Mouse (Mus musculus): ENCODE data around the gene Adsl. TPM values are rescaled to one million over a fixed set of nuclear protein-coding genes. Genes with fewer than 3 reads are reported as not detected.

Adsl gene
- total RNA-seq, 2 experiments from 2014 or later: 58.3 to 60.1 TPM

DNA sequence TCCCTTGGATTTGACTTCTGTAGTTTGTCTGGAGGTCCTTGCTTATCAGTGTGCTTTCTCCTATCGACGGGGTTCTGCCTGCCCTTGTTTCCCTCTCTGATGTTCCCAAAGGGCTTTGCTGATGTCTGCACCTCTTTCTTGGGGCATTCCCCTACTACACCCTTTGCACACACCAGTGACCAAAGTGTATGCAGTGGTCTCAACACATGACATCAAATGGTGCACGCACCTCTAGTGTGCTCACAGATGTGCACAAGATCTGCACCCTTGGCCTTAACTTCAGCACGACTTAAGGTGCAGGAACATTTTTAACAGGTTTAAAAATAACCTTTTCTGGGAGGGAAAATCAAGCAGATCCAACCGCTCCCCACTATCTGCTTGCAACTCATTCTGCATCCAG, 8.9 kb upstream of the Adsl start:
- no peak for DNase-seq (ENCODE audit: low spot score in 2 of 2)

- no peak for DNase-seq (ENCODE audit: low spot score in 2 of 2)
Measured at GRCm38 (mm10) chr15:80941468-80942040, 6.7 kb upstream of the Adsl start.

DNA sequence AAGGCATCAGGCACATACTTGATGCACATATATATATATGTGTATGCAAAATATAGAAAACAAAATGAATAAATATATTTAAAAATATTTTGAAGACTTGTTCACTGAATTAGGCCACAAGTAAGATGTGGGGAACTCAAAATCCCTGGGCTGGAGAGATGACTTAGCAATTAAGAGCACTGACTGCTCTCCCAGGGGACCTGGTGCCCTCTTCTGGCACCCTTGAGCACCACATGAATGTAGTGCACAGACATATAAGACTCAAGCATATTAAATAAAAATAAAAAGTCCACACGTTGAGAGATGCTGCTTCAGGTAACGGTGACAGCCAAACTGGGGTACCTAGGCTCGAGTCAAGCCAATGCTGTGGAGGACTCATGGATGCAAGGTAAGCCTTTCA, 2.4 kb upstream of the Adsl start:
- no peak for DNase-seq (ENCODE audit: low spot score in 2 of 2)

- no peak for DNase-seq (ENCODE audit: low spot score in 2 of 2)
Measured at GRCm38 (mm10) chr15:80949431-80949830, 1.1 kb downstream of the Adsl start.

- no peak for DNase-seq (ENCODE audit: low spot score in 2 of 2)
Measured at GRCm38 (mm10) chr15:80950055-80950454, 1.8 kb downstream of the Adsl start.

DNA sequence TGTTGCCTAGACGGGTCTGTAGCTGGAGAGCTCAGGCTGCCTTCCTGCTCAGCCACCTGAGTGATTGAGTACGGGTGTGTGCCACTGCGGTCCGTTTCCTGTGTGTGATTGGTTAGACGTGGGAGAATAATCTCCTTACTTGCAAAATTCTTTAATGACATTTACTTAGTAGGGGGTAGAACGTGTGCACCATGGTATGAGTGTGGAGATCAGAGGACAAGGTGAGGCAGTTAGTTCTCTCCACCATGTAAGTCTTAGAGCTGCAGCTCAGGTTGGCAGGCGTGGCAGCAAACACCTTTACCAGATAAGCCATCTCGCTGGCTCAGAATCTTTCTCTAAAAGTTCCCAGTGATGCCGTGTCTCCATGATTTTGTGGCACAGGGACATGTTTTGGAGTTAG, 5.7 kb downstream of the Adsl start:
- no peak for DNase-seq (ENCODE audit: low spot score in 2 of 2)

- no peak for DNase-seq (ENCODE audit: low spot score in 2 of 2)
Measured at GRCm38 (mm10) chr15:80954861-80955260, 6.6 kb downstream of the Adsl start.

GRCm38 (mm10) chr15:80955836-80956438, 7.6 kb downstream of the Adsl start:
- DNase-seq (ENCODE audit: low spot score in 2 of 2): no peak

DNA sequence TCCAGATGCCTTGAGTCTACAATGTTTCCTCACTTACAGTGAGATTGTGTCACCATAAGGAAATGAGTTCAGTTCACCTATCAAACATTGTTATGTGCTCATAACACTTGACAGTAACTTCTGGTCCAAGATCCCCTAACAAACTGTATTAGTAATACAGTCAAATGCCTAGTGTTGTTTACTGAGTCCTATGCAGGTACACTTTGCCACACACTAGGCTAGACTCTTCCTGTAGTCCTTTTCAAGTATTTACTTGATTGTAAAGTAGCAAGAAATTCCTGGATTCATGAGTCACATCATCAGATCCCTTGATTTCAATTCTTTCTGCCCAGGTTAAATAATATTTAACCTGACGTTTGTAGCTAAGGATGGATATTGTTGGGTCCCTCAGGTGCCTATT, 21.1 kb downstream of the Adsl start:
- DNase-seq (ENCODE audit: low spot score in 2 of 2): no peak

GRCm38 (mm10) chr15:80974311-80974710, 26.0 kb downstream of the Adsl start:
- DNase-seq (ENCODE audit: low spot score in 2 of 2): no peak

GRCm38 (mm10) chr15:80975666-80976065, 27.4 kb downstream of the Adsl start:
- no peak for DNase-seq (ENCODE audit: low spot score in 2 of 2)

DNA sequence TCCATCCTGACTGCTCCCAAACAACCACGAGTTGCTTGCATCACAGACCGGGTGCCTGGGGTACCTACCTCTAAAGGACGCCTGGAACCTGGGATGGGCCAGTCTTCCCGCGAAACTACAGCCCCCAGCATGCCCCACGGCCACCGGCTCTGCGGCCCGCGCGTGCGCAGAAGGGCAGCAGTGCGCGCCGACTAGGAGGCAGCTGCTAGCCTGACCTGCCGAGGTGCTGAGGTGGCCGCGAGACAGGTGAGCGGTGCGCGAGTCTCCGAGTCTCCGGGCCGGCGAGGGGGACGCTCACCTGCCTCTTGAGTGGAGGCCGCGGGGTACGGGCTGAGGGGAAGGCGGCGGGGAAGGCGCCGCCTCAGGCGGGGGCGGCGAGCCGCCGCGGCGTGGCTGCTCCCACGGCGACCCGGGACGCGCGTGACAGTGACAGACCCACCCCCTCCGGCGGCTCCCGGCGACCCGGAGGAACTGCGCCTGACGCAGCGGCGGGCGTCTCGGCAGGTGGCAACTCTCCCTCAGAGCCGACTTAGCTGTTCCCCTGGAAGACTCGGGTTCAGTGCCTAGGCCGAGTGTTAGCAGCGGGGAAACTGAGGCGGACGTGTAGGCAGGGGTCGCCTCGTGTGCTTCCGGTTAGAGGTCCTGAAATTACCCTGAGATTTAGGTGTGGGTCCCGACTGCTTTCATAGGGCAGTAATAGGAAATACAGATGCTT, 29.5 kb downstream of the Adsl start, which contains the start of gene Sgsm3:
TSS of gene Sgsm3 (plus strand) at position 146 of the 715 bp plus-strand sequence.
- DNase-seq (ENCODE audit: low spot score in 2 of 2): peak; percentile 62 to 67

DNA sequence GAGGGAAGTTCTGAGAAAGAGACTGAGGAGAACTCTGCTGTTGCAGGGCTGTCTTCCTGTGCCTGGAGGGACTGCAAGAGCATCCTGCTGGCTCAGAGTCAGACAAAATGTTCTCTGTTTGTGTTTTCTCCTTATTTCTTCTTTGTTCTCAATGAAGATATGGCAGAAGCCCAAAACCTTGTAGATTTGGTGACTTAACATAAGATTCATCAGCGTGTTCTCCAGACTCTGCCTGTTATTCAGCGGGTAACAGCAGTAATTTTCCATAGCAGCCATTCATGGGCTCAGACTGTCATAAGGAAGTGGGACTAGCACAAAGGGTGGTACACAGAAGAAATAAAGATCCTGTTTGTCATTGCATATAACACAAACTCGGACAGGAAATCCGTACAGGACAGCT, 31.3 kb downstream of the Adsl start:
- DNase-seq (ENCODE audit: low spot score in 2 of 2): no peak

- no peak for DNase-seq (ENCODE audit: low spot score in 2 of 2)
Measured at GRCm38 (mm10) chr15:80981176-80981575, 32.9 kb downstream of the Adsl start.

DNA sequence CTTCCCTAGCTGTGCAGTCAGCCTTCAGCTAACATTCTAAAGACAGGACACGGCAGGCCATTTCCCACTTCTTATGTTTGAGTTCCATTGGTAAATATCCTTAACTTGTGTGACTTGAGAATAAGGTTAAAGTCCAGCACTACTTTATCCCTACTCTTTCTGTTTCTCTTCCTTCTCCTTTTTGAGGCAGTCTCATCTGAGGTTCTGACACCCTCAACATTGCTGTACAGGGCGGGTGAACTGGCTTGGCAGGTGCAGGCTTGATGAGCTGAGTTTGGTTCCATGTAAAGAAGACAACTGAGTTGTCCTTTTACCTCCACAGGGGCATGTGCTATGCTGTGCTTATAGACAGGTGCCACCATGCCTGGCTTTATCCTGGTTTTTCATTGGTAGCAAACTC, 35.0 kb downstream of the Adsl start:
- no peak for DNase-seq (ENCODE audit: low spot score in 2 of 2)

- no peak for DNase-seq (ENCODE audit: low spot score in 2 of 2)
Measured at GRCm38 (mm10) chr15:80988331-80988730, 40.0 kb downstream of the Adsl start.

- no peak for DNase-seq (ENCODE audit: low spot score in 2 of 2)
Measured at GRCm38 (mm10) chr15:80989712-80990111, 41.4 kb downstream of the Adsl start.

DNA sequence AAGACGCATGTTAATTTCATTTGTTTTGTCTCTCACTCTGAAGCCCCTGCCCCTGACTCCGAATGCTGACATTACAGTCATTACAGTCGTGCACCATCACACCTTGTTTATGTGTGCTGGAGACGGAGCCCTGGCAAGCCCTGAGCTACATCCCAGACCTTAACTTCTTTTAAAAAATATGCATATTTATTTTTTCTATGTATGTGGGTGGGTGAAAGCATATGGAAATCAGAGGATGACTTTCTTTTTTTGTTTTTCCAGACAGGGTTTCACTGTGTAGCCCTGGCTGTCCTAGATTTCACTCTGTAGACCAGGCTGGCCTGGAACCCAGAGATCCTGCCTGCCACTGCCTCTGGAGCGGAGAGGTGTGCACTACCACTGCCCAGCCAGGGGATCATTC, 46.7 kb downstream of the Adsl start:
- DNase-seq (ENCODE audit: low spot score in 2 of 2): no peak

DNA sequence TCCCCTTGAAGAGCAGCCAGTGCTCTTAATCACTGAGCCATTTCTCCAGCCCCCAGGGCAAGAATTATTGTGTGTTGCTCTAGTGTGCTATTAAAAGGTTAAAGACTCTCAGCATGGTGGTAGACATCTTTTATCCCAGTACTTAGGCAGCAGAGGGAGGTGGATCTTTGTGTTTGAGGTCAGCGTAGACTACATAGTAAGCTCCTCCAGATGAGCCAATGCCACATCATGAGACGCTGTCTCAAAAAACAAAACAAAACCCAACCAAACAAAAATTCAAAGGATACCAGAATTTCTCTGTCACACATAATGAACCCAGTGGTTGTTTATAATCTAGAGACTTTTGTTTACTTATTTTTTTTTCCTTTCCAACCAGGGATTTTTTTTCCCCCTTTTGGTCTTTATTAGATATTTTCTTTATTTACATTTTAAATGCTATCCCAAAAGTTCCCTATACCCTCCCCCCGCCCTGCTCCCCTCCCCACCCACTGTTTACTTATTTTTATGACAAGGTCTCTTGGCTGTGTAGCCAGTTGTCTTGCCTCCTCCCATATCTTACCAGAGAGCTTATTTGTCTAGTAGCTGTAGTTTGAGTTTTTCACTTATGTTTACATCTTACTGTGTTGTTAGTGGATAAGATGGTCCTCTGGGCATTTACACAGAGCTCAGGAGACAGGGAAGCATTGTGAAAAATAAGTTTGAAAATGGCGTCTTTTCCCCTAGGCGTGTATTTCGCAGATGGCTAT, 48.0 kb downstream of the Adsl start:
- no peak for DNase-seq (ENCODE audit: low spot score in 2 of 2)

GRCm38 (mm10) chr15:80997077-80997476, 48.8 kb downstream of the Adsl start:
- no peak for DNase-seq (ENCODE audit: low spot score in 2 of 2)

- no peak for DNase-seq (ENCODE audit: low spot score in 2 of 2)
Measured at GRCm38 (mm10) chr15:81000419-81001138, 52.3 kb downstream of the Adsl start.

Measured in adrenal gland, postnatal 4 days (tissue).